Mouse (Mus musculus) T-helper 1 cell (primary cell): ENCODE results near the gene Wwc1.

Experiments used
- in situ Hi-C: fragments of 300-600 bp; cut with MboI, MseI; formaldehyde crosslinking; loops from one replicate; pipeline ENCODE4 v1.15.1; 2025; ENCODE audit warnings: high pct_unique_total_duplicates

The Wwc1 gene

DNA sequence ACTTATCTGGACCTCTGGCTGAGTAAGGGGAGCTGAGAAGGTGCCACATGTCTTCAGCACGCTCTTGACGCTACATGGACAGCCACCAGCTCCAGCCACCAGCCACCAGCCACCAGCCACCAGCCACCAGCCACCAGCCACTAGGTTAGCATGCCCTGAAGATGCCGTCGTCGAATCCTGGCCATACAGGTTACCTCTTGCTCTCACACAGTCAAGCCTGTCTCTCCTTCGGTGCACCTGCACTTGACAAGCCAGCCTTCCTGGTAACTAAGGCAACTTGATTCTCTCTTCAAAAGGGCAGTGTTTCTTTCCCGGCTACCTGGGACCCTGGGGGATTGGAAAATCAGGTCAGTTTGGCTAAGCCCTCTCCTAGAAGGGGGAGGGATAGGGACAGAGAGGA, 7.2 kb downstream of the Wwc1 start:
- in situ Hi-C loops: no loop called here

DNA sequence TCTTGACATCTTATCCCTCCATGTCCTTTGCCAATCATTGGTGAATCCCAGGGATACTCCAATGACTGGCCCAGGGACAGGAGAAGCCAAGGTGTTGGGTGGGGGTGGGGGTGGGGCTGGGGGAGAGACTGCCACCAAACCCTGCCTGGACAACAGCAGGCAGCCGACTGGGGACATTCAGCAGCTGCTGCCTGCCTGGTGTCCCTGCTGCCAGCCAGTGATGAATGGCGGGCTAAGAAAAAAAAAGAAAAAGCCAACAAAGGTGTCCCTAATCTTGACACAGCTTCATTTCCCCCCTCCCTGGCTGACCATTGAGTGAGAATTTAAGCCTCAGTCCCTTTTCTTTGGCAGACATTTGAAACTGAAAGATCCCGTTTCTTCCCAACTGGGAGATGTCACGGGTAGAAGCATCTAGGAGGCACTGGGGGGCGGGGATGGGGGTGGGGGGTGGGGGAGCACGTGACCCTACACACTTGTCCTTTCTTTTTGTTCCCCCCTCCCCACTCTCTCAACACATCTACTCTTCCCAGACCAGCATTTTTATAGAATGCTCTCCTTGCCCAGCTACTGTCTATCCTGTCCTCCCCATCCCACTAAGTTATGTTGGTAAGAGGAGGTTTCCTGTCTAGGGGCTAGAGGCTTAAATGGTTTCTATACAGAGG, 7.9 kb downstream of the Wwc1 start:
- in situ Hi-C loops: no loop called here

DNA sequence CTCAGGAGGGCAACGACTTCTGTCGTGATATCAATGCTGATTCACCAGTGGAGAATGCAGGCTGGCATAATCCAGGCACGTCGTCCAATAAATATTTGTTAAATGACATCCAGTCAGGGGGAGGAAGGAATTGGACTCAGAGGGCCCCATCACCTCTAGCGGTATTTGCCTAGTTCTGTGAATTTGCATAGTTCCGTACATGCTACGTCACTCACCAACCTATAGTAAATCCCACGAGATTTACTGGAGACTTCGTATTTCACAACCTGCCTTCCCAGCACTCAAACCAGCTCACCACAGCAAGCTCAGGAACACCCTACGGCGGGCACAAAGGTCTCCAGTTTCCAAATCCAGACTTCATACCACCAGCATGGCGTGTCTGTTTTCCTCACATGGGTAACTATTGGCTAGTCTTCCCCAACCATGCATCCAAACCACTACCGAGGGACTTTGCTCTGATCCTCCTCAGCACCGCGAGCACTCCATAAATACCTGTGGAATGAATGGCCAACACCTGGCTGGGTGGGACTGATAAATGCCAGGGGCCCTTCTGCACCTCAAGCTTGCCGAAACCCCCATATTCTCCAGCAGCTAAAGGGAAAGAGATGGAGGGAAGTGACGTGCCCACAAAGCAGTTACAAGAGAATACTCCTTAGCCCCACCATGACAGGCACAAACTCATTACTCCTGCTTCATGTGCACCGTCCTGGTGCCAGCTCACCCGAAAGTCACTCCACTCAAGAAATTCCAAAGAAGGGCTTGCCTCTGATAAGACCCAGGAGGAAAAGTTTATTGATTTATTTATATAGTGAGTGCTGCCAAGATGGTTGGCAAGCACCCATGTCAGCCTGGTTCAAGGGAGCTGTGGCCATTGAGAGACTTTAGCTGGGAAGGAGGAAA, 9.3 kb downstream of the Wwc1 start:
- in situ Hi-C loops: no loop called here

DNA sequence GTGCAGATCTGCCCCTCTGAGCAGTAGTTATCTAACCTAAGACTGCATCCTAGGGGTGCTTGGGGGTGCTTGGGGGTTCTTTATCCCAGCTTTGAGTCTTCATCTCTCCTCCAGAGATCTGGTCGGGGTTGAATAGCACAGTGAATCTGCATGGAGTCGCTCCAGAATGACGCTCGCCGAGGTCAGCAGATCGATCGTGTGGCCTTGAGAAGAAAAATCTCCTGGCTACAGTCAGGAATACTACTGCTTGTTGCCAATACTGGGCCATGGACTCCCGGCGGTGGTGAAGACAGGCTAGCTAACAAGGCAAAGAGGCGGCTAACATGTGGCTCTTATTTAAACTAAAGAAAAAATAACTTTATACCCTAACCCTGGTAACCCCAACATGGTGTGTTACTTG, 12.0 kb downstream of the Wwc1 start:
- in situ Hi-C loops: no loop called here

DNA sequence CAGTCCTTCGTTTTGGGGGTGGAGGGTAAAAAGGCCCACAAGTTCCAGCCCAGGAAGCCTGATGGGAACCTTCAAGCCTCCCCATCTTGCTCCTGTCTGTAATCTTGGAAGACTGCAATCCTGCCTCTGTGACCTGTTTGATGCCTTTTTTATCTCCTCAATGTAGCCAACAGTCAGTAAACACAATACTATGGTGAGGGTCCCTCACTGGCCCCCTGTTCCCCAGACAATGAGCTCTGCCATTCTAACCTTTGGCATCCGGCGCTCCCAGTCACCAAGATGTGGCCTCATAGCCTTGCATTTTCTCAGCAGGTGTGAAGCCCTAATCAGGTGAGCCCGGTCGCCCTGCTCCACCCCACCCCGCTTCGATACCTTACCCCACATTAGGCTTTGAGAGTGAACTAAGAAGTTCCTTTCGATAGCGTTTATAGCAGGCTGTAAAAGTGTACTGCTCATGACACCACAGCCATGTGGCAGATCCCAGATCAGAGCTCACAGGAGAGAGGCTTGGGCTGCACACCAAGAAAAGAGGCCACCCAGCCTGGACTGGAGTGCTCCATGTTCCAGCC, 16.3 kb downstream of the Wwc1 start:
- in situ Hi-C loops: no loop called here

DNA sequence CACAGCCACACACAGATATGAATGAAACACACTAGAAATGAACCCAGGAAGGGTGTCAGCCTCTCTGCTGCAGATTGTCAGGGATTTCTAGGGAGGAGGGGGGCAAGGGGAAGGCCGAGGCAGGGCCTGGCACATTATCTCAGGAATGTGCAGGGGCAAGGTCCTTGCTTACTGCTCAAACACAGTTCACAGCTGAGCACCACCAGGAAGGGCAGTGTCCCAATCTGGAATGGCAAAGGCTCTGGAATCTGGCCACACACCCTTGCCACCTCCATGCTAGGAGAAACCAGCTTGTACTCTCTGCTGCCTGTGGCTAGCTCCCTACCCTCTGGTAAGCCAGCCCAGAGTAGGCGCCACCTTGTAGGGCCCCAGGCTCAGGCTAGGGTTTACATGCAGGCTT, 16.8 kb downstream of the Wwc1 start:
- in situ Hi-C loops: no loop called here

DNA sequence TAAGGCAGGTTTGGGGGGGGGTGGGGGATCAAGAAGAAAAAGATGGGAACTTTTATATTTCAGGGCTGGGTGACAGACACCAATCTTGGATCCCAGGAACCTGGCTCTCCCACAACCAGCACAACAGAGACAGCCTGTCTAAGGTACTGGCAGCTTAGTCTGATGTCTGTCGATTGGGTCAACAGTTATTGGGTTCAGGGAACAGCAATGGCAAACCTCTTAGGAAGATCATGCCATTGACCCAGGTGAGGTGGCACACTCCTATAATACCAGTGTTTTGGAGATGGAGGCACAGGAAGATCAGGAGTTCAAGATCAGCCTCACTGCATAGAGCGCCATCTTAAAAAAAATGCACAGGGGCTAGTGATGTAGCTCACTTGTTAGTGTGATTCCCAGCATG, 17.9 kb downstream of the Wwc1 start:
- in situ Hi-C loops: no loop called here

DNA sequence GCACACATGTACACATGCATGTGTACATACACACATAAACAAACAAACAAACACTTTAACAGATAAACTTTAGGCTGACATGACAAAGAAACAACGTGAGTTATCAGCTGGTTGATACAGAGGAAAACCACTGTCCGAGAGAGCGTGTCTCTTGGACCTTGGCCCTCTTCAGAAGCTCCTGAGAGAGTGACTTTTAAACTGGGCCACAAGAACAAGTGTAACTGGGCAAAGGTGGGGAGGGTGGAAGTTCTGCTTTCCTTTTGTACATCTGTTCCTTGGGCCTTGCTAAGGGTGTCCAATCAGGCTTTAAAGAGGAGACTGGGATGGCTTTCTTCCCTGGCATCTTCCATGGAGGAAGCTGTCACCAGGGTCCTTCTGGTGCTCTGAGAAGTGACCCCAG, 21.1 kb downstream of the Wwc1 start:
- in situ Hi-C loops: no loop called here

DNA sequence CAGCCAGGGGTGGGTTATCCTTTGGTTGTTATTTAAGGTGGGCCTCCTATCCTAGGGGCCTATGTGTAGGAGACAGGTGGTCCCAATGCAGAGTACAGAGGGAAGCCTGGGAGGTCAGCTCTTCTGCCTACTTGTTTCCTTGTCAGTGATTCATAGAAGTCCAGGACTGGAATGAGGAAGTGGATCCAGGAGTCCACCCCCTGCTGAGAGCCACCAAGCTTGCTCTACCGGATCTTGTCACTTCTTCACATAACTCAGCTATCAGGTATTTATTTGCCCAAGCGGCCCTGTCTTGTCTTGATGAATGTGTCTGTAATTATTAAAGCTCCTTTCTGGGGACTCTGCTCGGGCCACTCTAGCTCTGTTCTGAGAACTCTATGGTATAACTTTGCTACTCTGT, 24.8 kb downstream of the Wwc1 start:
- in situ Hi-C loops: no loop called here

DNA sequence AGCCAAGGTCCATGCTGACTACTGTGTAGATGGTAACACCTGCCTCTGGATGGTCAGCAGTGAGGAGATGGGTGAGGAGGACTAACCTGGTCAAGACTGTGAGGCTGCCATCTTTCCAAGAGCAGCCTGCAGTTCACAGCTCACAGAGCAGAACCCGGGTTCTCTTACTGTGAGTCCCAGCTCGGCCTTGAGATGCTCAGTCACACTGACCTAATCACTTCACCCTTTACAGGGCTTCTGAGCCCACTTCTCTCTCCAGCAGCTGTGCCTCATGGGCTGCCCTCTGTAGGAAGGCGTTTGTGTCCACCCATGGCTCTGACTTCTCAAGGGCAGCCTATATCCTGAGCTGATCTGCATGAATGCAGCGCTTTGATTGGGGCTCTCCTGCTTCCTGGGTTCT, 27.1 kb downstream of the Wwc1 start:
- in situ Hi-C loops: no loop called here

DNA sequence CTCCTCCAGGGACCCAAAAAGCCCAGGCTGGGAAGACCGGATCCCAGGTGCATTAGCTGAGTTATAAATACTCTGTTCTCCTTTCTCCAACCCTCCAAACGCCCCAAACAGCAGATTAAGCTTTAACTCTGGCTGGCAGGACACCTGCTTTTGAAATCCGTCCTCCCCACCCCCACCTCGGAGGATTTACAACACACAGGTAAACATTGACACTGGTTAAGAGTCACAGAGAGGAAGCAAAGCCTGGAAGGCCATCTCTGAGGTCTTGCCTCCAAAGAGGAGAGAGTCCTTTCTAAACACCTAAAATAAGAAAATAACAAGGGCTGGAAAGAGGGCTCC, 28.6 kb downstream of the Wwc1 start:
- in situ Hi-C loops: no loop called here

DNA sequence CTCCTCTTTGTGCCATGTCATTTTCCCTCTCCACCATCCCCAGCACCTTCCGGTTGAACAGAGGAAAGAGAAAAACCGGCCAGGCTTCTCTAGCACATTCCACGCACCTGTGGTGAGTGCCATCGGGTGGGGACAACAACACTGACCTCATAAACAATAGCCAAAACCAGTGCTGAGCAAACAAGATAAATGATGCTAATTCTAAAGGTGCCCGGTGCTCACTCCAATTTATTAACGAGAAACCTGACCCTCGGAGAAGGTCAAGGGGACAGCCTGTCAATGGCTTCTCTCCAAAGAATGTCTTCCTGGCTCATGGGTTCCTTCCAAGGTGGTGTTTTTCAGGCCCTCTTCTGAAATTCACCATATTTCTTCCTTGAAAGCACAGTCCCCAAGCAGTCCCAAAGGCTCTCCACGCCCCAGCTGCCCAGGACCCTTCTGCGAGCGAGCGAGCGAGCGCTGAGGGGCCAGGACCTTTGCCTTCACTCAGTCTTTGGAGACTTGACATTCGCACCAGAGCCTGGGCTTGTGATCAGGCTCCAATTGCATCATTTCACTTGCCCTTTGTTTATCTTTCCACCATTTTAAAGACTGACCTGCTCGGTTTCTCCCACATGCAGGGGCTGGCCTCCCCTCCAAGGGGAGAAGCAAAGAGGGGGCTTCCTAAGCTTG, 29.1 kb downstream of the Wwc1 start:
- in situ Hi-C loops: no loop called here

DNA sequence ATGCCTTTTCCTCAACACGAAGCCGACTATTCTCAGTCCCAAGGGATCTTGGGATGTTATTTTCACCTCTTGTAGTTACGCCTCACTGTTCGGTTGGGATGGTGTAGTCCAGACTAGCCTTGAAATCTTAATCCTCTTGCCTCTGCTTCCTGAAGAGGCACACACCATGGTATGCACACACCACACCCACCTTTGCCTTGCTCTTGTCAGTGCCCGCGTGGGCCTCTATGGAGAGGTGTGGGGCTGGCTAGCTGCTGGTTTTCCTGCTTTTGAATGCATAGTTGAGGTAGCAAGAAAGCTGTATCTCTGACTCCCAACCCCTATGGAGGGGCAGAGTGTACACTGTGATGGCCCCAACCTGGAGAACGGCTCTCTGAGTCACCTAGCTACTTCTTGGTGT, 29.9 kb downstream of the Wwc1 start:
- in situ Hi-C loops: no loop called here

DNA sequence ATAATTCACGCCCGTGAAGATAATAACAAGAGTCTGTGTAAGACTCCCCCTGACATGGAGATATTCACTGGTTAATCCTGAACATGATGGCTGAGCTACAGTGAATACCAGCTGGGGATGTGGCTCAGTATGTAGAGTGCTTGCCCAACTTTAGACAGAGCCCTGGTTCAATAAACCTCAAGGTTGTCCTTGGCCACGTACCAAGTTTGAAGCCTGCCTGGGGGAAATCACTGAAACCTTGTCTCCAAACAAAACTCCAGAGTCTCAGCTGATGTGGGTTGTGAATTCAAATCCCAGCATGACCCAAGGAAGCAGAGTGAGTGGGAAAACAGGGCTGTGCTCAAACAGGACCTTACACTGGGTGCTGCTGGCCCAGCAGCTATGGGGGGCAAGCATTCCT, 30.3 kb downstream of the Wwc1 start:
- in situ Hi-C loops: no loop called here

DNA sequence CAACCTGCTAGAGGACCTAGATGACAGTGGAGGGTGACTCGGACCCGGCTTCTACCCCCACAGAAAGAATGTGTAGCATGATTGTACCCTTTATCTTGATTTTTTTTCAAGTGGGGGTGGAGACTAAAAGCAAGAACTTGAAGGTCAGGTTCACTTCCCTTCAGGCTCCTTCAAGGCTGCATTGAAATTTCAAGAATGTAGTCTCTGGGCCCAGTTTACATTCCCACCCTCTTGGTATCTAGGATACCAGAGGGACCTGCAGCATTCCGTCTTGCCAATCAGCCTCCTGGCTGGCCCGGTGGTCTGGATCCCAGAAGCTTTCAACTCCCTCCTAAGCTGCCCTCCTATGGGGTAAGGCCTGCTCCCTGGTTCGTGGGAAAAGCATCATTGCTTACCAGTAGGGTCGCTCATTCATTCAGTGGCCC, 31.9 kb downstream of the Wwc1 start:
- in situ Hi-C loops: no loop called here

DNA sequence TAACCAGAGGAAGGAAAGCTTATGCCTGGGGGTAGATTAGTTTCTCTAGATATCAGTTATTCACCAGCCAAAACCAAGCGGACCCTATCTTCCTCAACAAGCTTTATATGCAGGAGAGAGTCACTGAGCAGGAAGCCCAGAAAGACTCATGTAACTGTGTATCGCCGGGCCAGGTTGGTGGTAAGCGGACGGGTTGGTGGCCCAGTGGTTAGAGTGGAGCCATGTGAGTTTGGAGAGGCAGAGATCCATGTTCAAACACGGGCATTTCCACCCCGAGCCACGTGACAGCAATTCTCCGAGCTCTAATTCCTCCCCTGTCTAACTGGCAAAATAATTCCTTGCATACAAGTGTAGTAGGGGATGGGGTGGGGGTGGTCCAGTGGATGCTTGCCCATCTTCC, 32.4 kb downstream of the Wwc1 start:
- in situ Hi-C loops: no loop called here

DNA sequence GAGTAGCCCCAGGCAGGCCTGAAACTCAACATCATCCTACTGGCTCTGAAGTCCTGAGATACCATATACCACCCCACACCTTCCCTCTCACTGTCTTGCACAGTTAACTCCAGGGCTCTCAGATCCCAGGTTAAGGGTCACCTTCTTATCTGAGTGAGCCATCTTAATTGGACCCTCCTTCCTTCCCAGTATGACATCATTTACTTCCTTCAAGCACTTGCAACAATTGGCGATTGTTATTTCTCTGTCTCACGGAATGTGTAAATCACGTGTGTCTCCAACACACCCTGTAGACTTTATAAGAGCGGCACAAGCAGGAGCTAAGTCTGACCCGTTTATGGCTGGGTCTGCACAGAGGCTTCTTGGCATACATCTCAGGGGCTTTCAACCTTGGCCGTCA, 35.1 kb downstream of the Wwc1 start:
- in situ Hi-C loops: no loop called here

DNA sequence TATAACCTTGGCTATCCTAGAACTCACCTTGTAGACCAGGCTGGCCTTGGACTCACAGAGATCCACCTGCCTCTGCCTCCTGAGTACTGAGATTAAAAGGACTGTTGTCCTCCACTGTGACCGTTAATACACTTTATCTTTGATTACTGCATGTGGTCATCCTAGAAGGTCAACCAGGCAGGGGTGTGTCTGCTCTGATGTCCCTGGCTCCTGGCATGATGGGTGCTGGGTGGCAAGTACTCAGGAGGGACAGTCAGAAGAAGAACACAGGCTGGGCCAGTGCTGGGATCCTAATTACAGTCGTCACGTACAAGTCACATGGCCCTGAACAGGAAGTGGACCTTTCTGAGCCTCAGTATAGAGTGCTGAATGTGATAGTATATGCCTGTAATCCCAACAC, 38.7 kb downstream of the Wwc1 start:
- in situ Hi-C loops: no loop called here

DNA sequence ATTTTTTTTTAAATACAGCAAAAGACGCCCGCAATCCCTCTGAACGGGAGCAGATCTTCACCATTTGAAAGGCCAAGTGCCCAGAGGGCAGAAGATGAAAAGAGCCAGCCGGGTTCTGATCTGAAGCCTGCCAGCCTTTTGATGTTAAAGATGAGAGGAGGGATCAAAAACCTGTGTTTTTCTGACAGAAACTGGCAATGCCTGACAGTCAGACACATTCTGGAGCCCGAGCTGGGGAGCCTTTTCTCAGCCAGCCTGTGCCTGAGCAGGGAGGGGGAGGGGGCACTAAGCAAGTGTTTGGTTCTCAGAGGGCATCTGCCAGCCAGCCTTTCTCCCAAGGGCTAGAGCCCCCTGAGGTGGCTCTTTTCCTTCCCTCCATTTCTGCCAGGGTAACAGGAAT, 39.3 kb downstream of the Wwc1 start:
- in situ Hi-C loops: no loop called here

DNA sequence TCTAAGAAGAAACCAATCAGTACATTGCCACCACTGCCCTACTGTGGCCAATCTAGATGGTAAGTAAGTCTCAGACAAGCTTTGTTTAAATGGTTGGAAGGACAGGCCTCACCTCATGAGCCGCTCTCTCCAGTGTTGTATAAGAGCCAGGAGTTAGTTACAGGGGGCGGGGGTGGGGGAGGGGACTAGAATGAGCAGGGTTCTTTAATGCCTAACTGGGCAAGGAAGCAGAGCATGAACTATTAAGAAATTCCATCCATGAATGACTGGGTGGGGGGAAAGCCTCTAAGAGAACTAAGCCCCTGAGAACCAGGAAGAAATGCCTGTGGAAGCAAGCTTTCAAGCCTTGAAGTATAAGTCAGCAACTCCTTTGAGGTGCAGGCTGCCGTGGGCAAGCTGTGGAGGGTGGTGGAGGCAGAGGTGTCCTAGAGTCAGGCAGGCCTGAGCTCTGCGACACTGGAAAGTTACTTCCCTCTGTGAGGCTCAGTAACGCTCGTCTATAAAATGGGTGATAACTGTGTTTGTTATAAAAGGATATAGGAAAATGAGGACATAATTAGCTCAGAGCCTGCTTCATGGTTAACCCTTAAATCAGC, 41.4 kb downstream of the Wwc1 start:
- in situ Hi-C loops: no loop called here

DNA sequence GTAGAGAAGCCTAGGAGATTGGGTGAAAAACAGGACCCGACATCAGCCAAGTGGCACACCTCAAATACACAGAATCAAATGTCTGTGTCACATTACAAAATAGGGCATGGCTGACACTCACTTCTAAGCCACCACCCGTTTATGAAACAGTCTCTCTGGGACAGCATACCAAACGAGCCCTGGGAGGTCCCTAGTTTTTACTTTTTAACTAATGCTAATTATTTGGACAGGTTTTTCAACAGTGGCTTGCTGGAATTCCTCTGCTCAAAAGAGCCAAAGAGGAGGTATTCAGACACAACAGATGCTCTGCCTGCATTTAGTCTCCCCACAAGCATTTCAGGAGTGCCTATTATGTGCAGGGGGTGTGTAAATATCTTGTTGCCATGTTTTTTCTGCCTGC, 44.7 kb downstream of the Wwc1 start:
- in situ Hi-C loops: no loop called here

DNA sequence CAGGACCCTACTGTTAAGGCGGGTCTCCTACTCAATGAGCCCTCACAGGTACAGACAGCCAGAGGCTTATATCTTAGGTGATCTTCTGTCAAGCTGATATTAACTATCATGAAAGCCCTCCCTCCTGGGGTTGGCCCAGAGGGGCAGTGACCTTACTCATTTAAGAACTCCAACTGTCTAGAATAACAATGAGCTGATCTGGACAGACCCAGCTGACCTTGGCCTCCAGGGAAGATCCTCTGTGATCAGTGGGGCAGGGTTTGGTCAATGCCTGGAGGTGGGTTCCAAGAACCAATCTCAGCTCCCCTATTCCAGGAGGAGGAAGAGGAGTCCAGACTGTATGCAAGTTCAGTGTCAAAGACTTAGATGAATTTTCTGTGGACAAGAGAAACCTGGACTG, 45.2 kb downstream of the Wwc1 start:
- in situ Hi-C loops: no loop called here
